Mouse (Mus musculus) limb, embryonic 12.5 days (tissue): Measurements from ENCODE around the gene Gm16181. TPM values are rescaled to one million over a fixed set of nuclear protein-coding genes. Genes with fewer than 3 reads are reported as not detected.
A peak's percentile ranks its signal among the peaks of the same experiment; 100 is the strongest.

ENCODE experiments used
- ATAC-seq: fragments of 200-750 bp; cut with Nextera tagmentation; 2 replicates; pipeline ENCODE4 v1.8.0; 2017; ENCODE audit warnings: low read depth, moderate TSS enrichment; ENCODE audit not compliant: insufficient number of reproducible peaks, insufficient read depth, low FRiP score, low TSS enrichment
- H3K27ac ChIP-seq: fragments of 300-500 bp; sonication (generic); 2 replicates; pipeline ENCODE4 v1.5.1; 2016; ENCODE audit warnings: mild to moderate bottlenecking, moderate library complexity
- H3K27me3 ChIP-seq: fragments of 300-500 bp; sonication (generic); 2 replicates; pipeline ENCODE4 v1.6.1; 2016; ENCODE audit warnings: mild to moderate bottlenecking, moderate library complexity
- H3K36me3 ChIP-seq: fragments of 300-500 bp; sonication (generic); 2 replicates; pipeline ENCODE4 v1.6.1; 2016; ENCODE audit warnings: mild to moderate bottlenecking, moderate library complexity
- H3K4me1 ChIP-seq: fragments of 300-500 bp; sonication (generic); replicated peaks from 2 replicates; pipeline ENCODE4 v1.6.1; 2016
- H3K4me2 ChIP-seq: fragments of 300-500 bp; sonication (generic); 2 replicates; pipeline ENCODE4 v1.6.1; 2016; ENCODE audit warnings: mild to moderate bottlenecking, moderate library complexity
- H3K4me3 ChIP-seq: fragments of 300-500 bp; sonication (generic); replicated peaks from 2 replicates; pipeline ENCODE4 v1.5.1; 2016; ENCODE audit warnings: mild to moderate bottlenecking
- H3K9ac ChIP-seq: fragments of 300-500 bp; sonication (generic); replicated peaks from 2 replicates; pipeline ENCODE4 v1.6.1; 2016; ENCODE audit warnings: mild to moderate bottlenecking, moderate library complexity
- H3K9me3 ChIP-seq: fragments of 300-500 bp; sonication (generic); 2 replicates; pipeline ENCODE4 v1.6.1; 2016; ENCODE audit warnings: mild to moderate bottlenecking, moderate library complexity
- WGBS: fragments of 180-500 bp; shearing (Covaris S2); methylation state at CpG from one replicate; pipeline ENCODE4 v1.1.7; 2016; 5-methylcytosine and 5-hydroxymethylcytosine counted together
- polyA plus RNA-seq: library from polyadenylated mRNA; unstranded; fragments of >200 nt; fragmentation: Nextera tagmentation; extraction: Ambion mirVana; gene quantifications from 2 replicates; pipeline ENCODE4 v1.2.1, GENCODE M21; 2016

The Gm16181 gene
- polyA plus RNA-seq = 0.45 and 1.1 TPM in 2 replicates

DNA sequence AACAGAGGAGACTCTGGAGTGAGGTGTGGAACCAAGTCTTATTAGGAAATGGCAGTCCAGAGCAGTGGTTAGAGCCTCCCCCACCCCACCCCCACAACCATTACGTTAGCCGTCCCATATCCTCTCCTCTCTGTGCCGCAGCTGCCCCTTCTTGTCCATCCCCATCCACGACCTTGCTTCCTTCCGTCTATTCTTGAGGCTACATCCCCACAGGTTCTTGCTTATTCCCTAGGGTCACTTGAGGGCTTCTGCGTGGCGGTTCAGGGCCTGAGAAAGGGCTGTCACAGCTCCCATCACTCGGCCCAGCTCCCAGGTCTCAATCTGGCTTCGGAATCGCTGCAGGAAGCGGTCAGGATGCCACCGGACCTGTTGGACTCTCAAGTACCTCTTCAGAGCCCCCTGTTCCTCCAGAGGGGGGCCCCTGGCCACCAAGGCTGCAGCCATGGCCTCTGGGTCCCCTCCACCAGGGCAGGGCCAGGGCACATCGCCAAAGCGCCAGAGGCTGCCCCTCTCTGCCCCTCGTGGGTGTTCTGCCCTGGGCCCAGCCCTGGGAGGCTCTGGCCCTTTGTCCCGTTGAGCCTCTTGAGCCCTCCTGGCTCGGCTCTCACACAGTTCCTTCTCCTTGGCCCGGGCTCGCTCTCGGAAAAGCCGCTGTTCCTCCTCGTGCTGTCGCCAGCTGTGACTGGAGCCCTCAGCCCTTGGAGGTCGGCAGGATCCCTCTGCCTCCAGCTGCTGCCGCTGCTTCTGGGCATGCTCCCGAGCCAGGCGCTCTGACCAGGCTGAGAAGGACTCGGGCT lies at the start of gene Gm16181:
Gene Gm16181, plus strand, starts transcription at position 679 of the 797 bp plus-strand sequence.
- no peak within 1 kb of the TSS for H3K4me2 ChIP-seq
- no peak within 1 kb of the TSS for H3K27ac ChIP-seq
- no peaks in the 10 kb centered on the region for H3K4me1 ChIP-seq
- no peaks in the 10 kb centered on the region for H3K27me3 ChIP-seq
- no peaks in the 10 kb centered on the region for H3K9me3 ChIP-seq
- no peak for ATAC-seq
- peaks cover 48% of the 10 kb centered on the region for H3K36me3 ChIP-seq
- WGBS = 84% methylated on average over 28 of the region's 28 CpGs
- no peak within 1 kb of the TSS for H3K4me3 ChIP-seq
- H3K9ac ChIP-seq = no peak within 1 kb of the TSS

DNA sequence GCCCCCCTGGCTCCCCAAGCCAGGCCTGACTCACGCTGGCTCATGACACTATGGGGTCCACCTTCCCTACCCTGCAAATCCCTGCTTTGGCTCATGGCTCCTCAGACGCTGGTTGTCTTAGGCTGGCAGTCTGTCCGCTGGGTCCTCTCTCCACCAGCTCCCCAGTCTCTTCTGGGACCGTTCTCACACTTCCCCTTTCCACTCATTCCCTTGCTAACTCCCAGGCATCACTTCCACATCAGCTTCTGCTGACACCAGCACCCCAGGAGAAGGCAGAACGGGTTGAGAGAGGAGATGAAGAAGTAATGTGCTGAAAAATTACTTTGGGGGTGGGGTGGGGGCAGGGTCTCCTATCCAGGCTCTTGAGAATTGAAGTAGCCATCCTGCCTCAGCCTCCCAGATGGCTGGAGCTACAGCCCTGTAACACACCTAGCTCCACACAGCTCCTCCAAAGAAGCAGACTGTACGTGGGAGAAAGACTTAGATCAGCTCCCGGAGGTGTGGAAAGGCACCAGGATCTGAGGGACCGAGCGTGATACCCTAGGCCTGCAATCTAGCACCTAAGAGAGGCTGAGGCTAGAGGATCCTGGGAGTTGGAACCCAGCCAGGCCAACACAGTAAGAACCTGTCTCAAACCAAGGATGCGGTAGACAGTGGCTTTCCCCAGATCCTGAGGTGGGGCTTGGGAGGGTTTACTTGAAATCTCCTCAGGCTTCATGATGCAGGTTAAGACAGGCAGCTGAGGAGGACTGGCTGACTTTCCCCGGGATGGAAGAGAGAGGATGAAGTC lies 48.0 kb upstream of the Gm16181 start:
- 71% methylated on average over 11 of the region's 11 CpGs for WGBS
- H3K4me1 ChIP-seq = 0 out of 2 replicates have a peak, but pooled peaks cover 4% of the 10 kb centered on the region
- no peak overlapping the region for H3K4me2 ChIP-seq
- no peak overlapping the region for H3K4me3 ChIP-seq
- no peaks in the 10 kb centered on the region for H3K9me3 ChIP-seq
- no peak overlapping the region for H3K27ac ChIP-seq
- H3K9ac ChIP-seq = no peak overlapping the region
- H3K27me3 ChIP-seq = no peaks in the 10 kb centered on the region
- ATAC-seq = no peak
- H3K36me3 ChIP-seq = no peaks in the 10 kb centered on the region

DNA sequence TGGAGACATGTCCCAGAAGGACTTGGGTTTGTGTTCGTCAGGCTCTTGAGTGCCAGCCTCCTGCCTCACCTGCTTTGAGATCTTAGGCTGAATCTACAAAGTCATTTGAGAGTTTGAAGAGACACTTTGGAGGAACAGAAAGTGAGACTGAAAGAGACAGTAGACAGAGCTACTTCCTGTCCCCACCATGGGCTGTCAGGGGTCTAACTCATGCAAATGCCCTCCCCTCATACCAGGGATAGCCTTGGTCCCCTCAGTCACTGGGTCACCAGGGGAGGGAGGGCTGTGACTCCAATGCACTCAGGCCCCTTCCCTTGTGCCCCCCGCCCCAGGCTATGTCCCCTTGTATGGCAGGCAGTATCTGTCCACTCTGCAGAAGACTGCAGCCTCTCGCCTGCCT lies 47.3 kb upstream of the Gm16181 start:
- Histone ChIP-seq H3K4me1 (0 out of 2 replicates have a peak, but pooled peaks cover 4% of the 10 kb centered on the region), H3K27me3 (no peaks in the 10 kb centered on the region), H3K9ac (no peak overlapping the region), H3K36me3 (no peaks in the 10 kb centered on the region), H3K4me2 (no peak overlapping the region), H3K27ac (no peak overlapping the region), H3K9me3 (no peaks in the 10 kb centered on the region), H3K4me3 (no peak overlapping the region)
- ATAC-seq = no peak
- WGBS = 74% methylated on average over 3 of the region's 3 CpGs

DNA sequence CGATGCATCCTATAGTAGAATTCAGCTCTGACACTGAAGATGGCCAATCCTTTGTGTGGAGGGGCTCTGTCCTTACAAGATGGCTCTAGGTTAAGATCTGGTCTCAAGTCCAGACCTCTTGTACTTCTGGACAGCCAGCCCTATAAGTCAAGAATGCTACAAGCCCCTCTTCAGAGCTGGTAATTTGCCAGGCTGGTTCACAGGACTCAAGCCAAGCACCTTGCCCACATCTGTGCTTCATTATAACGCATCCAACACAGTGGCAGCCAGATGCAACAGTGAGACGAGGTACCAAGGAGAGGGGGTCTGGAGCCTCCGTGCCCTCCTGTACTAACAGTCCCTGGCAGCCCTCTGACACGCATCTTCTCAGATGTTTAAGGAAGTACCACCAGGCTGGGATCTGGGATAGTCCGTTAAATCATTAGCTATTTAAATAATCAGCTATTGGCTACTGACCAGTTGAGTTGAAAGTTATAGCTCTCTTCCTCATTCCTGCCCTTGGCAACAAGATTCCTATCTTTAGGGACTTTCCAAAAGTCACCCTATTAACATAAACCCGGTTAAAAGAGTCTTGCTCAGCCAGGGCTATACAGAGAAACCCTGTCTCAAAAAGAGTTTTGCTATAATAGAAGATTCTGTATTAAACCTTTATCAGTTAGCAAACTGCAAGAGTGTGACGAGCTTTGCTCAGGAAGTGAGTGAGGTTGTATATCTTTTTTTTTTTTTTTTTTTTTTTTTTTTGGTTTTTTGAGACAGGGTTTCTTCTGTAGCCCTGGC lies 46.2 kb upstream of the Gm16181 start:
- H3K4me3 ChIP-seq = no peak overlapping the region
- no peak overlapping the region for H3K27ac ChIP-seq
- WGBS = 45% methylated on average over 8 of the region's 8 CpGs
- no peak for ATAC-seq
- H3K9ac ChIP-seq = no peak overlapping the region
- no peaks in the 10 kb centered on the region for H3K9me3 ChIP-seq
- H3K4me2 ChIP-seq = no peak overlapping the region
- H3K36me3 ChIP-seq = no peaks in the 10 kb centered on the region
- no peaks in the 10 kb centered on the region for H3K27me3 ChIP-seq
- 0 out of 2 replicates have a peak, but pooled peaks cover 4% of the 10 kb centered on the region for H3K4me1 ChIP-seq

DNA sequence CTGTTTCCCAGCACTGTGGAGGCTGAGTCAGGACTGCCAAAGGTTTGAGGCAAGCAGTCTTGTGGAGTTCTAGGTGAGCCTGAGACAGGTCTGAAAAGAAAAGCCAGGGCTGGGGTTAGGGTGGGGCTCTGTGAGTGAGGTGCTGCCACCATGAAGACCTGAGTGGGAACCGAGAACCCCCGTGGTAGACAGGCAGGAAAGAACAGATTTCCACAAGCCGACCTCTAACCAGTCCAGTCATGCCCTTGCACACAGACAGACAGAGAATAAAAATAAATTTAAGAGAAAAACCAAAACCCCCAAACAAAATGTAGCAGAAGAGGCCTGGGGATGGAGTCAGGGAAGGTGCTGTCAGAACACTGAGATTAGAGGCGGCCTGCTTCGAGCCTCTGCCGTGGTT lies 45.3 kb upstream of the Gm16181 start:
- 75% methylated on average over 6 of the region's 6 CpGs for WGBS

DNA sequence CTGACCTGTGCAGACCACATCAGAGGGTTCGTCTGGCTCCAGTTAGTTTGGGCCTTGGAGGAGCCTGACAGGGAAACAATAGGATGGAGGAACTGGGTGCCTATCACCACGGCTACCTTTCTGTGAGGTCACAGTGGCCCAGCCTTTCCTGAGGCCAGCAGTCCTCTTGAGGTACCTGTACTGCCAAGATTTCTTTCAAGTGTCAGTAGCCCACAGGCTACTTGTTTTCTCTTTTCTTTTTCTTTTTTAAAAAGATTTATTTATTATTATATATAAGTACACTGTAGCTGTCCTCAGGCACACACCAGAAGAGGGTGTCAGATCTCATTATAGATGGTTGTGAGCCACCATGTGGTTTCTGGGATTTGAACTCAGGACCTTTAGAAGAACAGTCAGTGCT lies 44.7 kb upstream of the Gm16181 start, which contains the start of gene Aif1:
Gene Aif1, minus strand, starts transcription at position 101 of the 400 bp plus-strand sequence.
- Histone ChIP-seq H3K4me1 (0 out of 2 replicates have a peak, but pooled peaks cover 4% of the 10 kb centered on the region), H3K9me3 (no peaks in the 10 kb centered on the region), H3K36me3 (no peaks in the 10 kb centered on the region), H3K4me2 (no peak within 1 kb of the TSS), H3K4me3 (no peak within 1 kb of the TSS), H3K27me3 (no peaks in the 10 kb centered on the region), H3K9ac (no peak within 1 kb of the TSS; the same call in 1 of the 2 replicates), H3K27ac (no peak within 1 kb of the TSS)
- WGBS = 57% methylated on average over 2 of the region's 2 CpGs
- no peak for ATAC-seq

More for the DNA sequence above, 45.3 kb upstream of the Gm16181 start:
- H3K4me2 ChIP-seq = no peak overlapping the region
- H3K9ac ChIP-seq = no peak overlapping the region; the same call in 1 of the 2 replicates
- H3K27me3 ChIP-seq = no peaks in the 10 kb centered on the region
- no peak overlapping the region for H3K4me3 ChIP-seq
- no peak overlapping the region for H3K27ac ChIP-seq
- no peaks in the 10 kb centered on the region for H3K36me3 ChIP-seq
- ATAC-seq = no peak
- H3K9me3 ChIP-seq = no peaks in the 10 kb centered on the region
- 0 out of 2 replicates have a peak, but pooled peaks cover 4% of the 10 kb centered on the region for H3K4me1 ChIP-seq

DNA sequence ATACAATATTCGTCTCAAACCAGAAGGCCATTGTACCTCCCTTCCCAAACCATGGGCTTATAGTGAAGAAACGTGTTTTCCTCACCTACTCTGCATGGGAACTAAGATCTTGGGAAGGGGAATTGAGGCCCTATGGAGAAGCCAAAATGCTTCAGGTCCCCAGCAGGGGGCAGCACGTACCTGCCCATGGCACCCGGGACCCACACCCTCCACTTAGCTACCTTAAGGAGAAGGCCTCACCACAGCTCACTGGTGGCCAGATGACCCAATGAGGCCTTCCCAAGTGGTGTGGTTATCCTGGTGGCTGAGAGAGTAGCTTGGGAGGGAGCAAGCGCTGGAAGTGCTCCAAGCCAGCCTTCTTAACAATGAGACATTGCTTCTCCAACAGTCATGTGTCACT lies 42.1 kb upstream of the Gm16181 start:
- peak; percentile 57; the same call in 1 of the 2 replicates for ATAC-seq
- H3K4me3 ChIP-seq = no peak overlapping the region
- no peaks in the 10 kb centered on the region for H3K9me3 ChIP-seq
- 12% methylated on average over 5 of the region's 5 CpGs for WGBS
- 0 out of 2 replicates have a peak, but pooled peaks cover 4% of the 10 kb centered on the region for H3K4me1 ChIP-seq
- H3K36me3 ChIP-seq = no peaks in the 10 kb centered on the region
- no peak overlapping the region for H3K27ac ChIP-seq
- no peaks in the 10 kb centered on the region for H3K27me3 ChIP-seq
- no peak overlapping the region for H3K9ac ChIP-seq
- no peak overlapping the region for H3K4me2 ChIP-seq

DNA sequence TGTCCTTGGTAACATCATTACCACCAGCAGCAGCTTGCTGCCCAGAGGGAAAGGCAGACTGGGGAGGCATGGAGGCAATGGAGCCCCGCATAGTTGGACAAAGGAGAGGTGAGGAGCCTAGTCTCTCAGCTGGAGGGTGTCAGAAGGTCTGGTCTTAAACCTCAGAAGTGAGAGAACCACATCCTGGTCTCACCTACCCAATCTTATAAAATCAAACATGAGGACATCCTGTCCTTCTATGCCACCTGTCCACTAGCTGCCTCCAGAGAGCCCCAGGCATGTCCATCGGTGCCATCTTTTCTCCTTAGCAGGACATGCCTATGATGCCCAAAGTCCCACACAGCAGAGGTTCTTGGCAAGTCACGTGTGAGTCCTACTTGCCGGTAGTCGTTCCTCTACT lies 40.5 kb upstream of the Gm16181 start:
- ATAC-seq = no peak
- no peaks in the 10 kb centered on the region for H3K9me3 ChIP-seq
- H3K9ac ChIP-seq = no peak overlapping the region; the same call in 1 of the 2 replicates
- no peak overlapping the region for H3K4me3 ChIP-seq
- no peak overlapping the region for H3K27ac ChIP-seq
- 84% methylated on average over 5 of the region's 5 CpGs for WGBS
- H3K27me3 ChIP-seq = no peaks in the 10 kb centered on the region
- no peak overlapping the region for H3K4me2 ChIP-seq
- H3K36me3 ChIP-seq = no peaks in the 10 kb centered on the region
- H3K4me1 ChIP-seq = no peaks in the 10 kb centered on the region

DNA sequence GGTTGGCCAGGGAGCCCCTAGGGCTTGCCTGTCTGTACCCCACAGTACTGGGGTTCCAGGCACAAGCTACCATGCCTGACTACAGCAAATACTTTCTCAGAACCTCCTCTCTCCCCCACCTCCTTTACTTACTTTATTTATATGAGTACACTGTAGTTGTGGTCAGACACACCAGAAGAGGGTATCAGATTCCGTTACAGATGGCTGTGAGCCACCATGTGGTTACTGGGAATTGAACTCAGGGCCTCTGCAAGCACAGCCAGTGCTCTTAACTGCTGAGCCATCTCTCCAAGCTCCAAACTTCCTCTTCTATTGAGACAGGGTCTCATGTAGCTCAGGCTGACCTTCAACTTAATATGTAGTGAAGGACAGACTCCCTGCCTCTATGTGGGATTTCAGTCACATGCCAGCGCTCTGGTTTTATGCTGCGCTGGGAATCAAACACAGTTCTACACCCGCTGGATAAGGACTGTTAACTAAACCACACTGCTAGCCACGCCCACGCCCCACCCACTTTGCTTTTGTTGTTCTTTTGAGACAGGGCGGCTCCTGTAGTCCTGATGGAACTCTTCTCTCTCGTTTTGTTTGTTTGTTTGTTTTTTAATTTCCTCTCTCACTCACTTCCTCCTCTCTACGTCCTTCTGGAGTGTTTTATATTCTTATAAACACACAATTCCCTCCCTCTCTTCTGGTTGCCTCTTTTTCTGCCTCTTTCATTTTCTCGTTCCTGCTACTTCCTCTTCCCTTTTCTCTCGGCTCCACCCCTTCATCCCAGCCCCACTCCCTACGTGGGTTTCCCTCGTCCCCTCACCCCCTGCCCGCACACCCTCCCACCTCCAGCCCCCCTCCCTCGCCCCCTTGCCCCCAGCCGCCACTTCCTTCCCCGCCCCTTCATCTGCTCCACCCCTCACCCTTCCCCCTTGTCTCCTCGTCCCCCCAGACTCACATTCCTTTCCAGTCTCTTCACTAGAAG lies 34.7 kb upstream of the Gm16181 start:
- H3K9ac ChIP-seq = peak overlapping the region; percentile 24; the same call in 1 of the 2 replicates
- no peaks in the 10 kb centered on the region for H3K36me3 ChIP-seq
- no peaks in the 10 kb centered on the region for H3K9me3 ChIP-seq
- ATAC-seq = peak; percentile 34
- H3K4me3 ChIP-seq = peak overlapping the region; percentile 39
- no peaks in the 10 kb centered on the region for H3K27me3 ChIP-seq
- 0 out of 2 replicates have a peak, but pooled peaks cover 8% of the 10 kb centered on the region for H3K4me1 ChIP-seq
- WGBS = 2% methylated on average over 18 of the region's 18 CpGs
- peak overlapping the region; percentile 55 for H3K4me2 ChIP-seq
- H3K27ac ChIP-seq = peak overlapping the region; percentile 87

DNA sequence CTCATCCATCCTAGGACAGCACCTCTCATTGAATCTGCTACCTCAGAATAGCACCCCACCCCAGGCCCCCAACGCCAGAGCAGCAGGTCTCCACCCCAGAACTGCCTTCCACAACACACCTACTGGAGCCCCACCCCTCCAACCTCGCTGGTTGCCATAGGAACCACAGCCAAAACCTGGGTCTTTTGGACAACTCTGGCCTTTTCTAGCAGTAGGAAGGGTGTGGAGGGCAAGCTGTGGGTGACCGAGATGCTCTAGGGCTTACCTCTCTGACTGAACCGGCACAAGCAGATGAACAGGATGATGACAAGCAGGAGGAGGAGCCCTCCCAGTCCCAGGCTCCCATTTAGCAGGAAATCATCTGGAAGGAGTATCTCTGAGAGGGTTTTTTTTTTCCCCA lies 34.0 kb upstream of the Gm16181 start:
- Histone ChIP-seq H3K36me3 (no peaks in the 10 kb centered on the region), H3K27me3 (no peaks in the 10 kb centered on the region), H3K9ac (peak overlapping the region; percentile 24; the same call in 1 of the 2 replicates), H3K4me3 (peak overlapping the region; percentile 39), H3K27ac (peak overlapping the region; percentile 87), H3K4me1 (0 out of 2 replicates have a peak, but pooled peaks cover 8% of the 10 kb centered on the region), H3K4me2 (peak overlapping the region; percentile 55), H3K9me3 (no peaks in the 10 kb centered on the region)
- no peak for ATAC-seq
- 4% methylated on average over 4 of the region's 4 CpGs for WGBS
